Mouse (Mus musculus) left cerebral cortex, postnatal 10 days (tissue): Measurements from ENCODE around the gene Psme2. TPM values are rescaled to one million over a fixed set of nuclear protein-coding genes. Genes with fewer than 3 reads are reported as not detected.
A peak's percentile ranks its signal among the peaks of the same experiment; 100 is the strongest.

Source experiments
- DNase-seq, 2 experiments: peaks; one replicate each; pipeline ENCODE4 v3.0.0; 2021 to 2022; ENCODE audit warnings: low spot score in 2 of 2, mixed read lengths in 1 of 2; ENCODE audit errors: extremely low spot score in 1 of 2
- intact Hi-C: fragments of 180-260 bp; cut with DNase I; formaldehyde crosslinking; loops from one replicate; pipeline ENCODE4 v1.15.1; 2025
- total RNA-seq, 2 experiments: library from RNA; stranded (reverse); gene quantifications; 2 replicates each; pipeline ENCODE4 v1.2.3; 2021

The Psme2 gene
- total RNA-seq, 2 experiments from 2014 or later: 56.3 to 67.2 TPM

DNA sequence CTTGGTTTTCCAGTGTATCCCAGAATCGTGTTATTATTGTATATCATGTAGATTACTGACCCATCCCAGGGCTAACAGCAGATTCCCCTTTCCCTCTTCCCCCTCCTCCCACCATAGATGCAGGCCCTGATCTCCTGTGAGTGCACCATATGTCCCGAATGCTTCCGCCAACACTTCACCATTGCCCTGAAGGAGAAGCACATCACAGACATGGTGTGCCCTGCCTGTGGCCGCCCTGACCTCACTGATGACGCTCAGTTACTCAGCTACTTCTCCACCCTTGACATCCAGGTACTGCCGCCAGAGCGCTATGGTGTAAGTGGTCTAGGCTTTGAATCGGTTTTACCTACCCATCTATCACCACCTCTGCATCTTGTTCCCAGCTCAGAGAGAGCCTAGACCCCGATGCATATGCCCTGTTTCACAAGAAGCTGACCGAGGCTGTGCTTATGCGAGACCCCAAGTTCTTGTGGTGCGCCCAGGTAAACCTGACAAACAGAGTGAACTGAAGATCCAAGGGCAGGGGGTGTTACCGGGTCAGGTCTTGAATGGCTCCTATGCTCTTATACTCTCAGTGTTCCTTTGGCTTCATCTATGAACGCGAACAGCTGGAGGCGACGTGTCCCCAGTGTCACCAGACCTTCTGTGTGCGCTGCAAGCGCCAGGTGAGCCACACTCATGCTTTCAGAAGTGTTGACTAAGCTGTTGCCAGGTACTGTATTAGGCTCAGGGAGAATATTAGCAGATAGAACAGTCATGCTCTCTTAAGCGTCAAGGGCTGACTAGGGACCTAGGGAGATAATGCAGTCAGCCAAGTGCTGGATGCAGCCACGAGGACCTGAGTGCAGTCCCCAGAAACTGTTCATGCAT is 7.8 kb upstream of the Psme2 start:
- intact Hi-C loops: no loop called here
- no peak for DNase-seq

DNA sequence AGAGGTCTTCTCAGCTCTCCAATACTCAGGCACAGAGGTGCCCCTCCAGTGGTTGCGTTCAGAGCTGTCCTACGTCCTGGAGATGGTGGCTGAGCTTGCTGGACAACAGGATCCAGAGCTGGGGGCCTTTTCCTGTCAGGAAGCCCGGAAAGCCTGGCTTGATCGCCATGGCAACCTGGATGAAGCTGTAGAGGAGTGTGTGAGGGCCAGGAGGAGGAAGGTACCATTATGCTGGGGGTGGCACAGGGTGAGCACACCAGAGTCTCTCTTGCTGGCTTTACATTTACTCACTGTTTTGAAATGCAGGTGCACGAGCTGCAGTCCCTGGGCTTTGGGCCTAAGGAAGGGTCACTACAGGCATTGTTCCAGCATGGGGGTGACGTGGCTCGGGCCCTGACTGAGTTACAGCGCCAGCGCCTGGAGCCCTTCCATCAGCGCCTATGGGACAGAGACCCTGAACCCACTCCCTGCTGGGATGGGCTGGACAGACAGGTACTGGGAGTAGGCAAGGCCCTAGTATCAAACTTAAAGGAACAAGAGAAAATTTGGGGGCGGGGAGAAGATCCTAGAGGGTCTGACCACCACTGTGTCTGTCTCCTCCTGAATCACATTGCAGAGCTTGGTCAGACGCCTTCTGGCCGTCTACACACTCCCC is 5.2 kb upstream of the Psme2 start:
- intact Hi-C loops: no loop called here
- DNase-seq: peak in 1 of 2 experiments; percentile 66

DNA sequence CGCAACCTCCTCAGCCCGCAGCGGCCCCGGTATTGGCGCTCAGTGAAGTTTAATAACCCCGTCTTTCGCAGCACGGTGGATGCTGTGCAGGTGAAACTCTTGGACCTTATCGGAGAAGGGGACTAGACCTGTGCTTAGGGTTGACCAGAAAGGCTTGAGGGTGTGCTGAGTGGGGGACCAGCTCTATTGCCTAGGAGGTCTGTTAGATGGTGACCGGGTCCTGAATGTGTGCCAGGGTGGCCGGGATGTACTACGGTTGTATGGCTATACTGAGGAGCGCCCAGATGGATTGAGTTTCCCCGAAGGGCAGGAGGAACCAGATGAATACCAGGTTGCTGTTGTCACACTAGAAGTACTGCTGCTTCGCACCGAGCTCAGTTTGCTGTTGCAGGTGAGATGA is 1.3 kb upstream of the Psme2 start:
- peak in 1 of 2 experiments; percentile 45 for DNase-seq
- intact Hi-C loops: no loop called here

DNA sequence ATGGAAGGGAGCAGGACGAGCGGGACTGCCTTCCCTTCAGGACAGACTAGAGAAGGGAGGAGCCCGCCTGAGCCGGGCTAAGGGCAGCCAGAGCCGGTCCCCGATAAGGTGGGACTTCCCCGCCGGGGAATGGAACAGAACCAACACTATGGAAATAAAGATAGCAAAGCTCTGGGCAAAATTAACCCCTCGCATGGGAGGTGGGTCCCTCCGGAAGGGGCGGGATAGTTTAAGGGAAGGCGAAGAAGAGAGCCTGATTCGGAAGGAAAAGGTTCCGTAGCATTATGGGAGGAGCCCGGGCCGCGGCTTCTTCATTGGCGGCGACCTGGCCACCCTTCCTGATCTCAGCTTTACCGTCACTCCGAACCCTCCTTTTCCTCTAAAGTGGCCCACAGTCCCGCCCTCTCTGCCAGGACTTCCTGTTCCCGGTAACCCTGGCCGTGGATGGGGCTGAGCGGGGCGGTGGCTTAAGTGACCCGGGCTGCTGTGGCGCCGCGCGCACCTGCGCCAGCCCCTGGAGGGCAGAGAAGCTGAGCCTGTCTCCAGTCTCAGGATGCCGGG is 498 bp upstream of the Psme2 start, which contains the start of gene Rnf31:
TSS of gene Rnf31 (plus strand) at position 378 of the 561 bp plus-strand sequence.
- DNase-seq: peak; percentile 95 to 96
- intact Hi-C loops: no loop called here

DNA sequence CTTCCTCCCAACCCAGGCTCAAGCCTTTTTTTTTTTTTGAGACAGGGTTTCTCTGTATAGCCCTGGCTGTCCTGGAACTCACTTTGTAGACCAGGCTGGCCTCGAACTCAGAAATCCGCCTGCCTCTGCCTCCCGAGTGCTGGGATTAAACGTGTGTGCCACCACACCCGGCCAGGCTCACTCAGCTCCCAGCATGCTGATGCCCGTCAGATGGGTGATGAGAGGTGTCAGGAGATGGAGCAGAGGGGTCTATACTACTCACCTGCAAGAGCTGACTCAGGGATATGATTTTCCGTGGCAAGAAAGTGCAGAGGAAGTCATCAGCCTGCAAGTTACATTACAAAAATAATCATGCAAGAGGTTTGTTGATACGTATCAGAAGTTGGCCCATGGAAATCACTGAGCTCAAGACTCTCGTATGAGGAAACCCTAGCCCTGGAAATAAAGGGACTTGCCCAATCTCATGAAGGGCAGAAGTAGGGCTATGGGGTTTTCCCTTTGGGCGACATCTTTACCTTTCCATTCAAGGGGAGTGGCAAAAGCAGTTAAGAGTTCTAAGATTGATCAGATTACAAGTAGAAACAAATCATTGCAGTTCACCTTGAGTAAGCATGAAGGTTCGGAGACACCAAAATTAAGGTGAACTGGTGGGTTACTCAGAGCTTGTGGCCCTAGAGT is 1.0 kb downstream of the Psme2 start:
- DNase-seq: no peak
- intact Hi-C loops: no loop called here

DNA sequence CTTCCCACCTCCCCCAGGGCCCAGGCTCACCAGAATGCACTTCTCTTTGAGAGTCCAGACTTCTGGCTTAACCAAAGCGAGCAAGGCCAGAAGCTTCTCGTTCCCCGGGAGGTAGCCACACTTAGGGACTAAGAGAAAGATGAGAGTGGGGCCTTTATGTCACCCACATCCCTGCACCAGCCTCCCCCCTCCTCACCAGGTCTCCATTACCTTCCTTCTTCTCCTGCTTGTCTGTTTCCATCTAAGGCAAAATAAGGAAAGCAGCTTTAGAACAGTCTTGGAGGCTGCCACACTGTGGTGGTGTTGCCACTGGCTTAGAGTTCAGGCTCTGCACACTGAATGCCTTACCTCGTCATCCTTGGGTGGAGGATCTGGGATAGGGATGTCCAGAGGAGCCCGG is 1.6 kb downstream of the Psme2 start:
- DNase-seq: no peak
- intact Hi-C loops: no loop called here

DNA sequence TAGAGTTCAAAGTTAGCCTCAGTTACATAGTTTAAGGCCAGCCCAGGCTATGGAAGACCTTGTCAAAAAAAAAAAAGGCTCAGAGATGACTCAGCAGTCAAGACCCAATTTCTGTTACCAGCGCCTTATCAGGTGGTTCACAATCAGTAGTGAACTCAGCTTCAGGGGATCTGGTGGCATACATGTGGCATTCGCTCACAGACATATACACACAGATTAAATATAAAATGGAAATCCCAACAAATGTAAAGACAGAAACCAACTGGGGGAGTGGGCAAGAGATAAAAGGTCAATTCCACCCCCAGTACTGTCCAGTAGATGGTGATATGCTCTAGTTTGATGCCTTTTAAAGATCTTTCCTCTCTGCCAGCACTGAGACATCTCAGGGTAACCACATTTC is 4.8 kb downstream of the Psme2 start:
- DNase-seq: no peak
- intact Hi-C loops: no loop called here

DNA sequence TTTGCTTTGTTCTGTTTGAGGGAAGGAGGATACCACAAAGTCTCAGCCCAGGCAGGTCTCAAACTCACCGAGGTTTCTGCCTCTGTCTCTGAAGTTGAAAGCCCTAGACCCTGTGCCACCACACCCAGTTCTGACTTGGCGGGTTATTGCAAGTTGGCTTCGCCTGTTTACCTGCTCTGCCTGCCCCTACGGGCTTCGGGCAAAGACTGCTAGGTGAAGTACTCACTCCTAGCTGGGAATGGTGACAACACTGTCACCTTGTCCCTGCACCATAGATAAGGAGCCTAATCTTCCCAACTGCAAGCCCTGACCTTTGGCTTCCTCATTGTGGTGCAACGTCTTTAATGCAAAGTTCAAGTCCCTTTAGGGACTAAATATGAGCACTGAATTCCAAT is 5.3 kb downstream of the Psme2 start:
- DNase-seq: no peak
- intact Hi-C loops: no loop called here

DNA sequence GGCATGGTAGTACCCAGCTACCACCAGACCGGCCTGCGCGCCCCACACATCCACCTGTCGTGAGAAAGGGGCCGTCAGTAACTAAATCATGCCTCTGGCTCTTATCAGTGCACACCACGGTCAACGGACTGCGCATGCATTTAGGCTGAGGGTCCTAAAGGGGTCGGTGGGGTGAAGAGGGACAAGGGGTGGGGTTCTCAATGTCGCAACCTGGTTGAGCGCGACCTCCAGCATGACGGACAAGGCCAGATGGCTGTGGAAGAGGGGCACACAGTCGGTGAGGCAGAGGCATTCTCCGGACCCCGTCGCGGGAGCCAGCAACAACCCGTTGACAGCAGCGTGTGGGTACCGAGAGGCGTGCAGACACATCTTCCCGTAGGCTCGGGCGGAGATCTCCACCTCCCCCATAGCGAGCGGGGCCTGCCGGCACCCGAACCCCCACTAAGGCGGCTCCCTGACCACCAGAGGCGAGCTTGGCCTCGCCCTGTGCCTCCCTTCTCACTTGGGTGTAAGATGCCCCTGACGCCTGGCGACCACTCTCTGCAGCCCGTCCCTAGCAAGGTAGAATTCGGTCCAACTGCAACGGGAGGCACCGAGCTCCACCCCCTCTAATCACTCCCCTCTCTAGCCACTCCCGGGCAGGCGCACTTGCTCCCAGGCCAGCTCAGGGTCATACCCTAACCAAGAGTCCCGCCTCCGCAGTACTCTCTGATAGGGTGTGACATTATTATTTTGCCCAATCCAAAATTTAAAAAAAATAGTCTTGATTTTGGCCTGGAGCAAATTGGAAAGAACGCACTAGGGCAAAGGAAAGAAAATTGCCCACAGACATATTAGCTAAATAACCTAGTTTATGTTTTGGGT is 6.0 kb downstream of the Psme2 start, which contains the start of gene Emc9:
TSS of gene Emc9 (minus strand) at position 601 of the 864 bp plus-strand sequence.
- intact Hi-C loops: no loop called here
- DNase-seq: peak; percentile 38 to 83

DNA sequence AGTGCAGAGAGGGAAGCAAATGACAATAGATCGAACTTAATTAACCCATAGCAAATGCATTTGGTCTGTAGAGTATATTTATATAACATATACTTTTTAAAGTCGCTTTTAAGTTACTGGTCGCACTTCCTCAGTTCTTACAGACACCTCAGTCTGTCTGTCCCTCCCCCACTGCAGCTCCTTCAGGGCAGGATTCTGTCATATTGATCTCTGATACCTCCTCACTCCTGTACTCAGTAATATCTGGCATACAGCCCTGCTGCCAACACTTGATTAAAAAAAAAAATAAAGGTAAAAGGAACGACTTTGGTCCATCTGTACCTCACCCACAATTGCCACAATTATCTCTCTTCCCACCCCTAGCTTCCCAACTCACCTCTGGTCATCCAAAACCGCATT is 6.6 kb downstream of the Psme2 start:
- no peak for DNase-seq
- intact Hi-C loops: no loop called here

DNA sequence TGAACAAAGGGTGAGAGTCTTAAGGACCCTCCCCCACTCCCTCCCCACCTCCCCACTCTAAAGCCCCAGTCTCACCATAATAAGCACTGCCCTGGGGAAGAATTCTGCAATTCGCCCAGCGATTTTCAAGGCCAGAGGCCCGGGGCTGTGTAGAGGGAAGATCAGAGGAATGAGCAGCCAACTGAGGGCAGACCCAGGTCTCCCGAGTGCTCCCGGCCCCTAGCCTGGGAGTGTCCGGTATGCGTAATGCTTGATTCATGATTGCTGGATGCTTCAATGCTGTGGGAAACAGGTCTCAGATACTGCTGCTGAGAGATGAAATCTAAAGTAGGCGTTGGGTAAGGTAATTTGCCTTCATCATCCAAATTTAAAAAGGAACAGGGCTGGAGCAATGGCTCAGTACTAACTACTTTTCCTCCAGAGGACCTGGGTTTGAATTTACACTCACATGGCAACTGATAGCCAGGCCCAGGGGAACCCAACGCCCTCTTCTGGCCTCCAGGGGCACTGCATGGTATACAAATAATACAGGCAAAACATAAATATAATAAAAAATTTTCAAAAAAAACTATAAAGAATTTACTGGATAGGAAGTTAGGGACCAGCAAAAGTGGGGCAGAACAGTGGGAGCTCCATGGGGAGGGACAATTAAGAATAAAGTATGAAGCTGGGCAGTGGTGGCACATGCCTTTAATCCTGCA is 8.8 kb downstream of the Psme2 start:
- intact Hi-C loops: no loop called here
- no peak for DNase-seq

DNA sequence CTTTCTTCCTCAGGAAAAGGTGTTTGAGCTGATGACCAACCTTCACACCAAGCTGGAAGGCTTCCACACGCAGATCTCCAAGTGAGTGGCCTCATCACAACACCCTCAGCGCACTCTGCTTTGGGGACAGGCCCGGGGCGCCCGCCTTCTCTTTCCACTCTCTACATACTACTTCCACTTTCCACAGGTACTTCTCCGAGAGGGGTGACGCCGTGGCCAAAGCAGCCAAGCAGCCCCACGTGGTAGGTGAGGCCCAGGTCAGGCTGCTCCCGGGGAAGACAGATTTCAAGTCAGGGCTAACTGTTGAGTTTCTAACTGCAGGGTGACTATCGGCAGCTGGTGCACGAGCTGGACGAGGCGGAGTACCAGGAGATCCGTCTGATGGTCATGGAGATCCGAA is 10.2 kb downstream of the Psme2 start:
- DNase-seq: no peak
- intact Hi-C loops: no loop called here

DNA sequence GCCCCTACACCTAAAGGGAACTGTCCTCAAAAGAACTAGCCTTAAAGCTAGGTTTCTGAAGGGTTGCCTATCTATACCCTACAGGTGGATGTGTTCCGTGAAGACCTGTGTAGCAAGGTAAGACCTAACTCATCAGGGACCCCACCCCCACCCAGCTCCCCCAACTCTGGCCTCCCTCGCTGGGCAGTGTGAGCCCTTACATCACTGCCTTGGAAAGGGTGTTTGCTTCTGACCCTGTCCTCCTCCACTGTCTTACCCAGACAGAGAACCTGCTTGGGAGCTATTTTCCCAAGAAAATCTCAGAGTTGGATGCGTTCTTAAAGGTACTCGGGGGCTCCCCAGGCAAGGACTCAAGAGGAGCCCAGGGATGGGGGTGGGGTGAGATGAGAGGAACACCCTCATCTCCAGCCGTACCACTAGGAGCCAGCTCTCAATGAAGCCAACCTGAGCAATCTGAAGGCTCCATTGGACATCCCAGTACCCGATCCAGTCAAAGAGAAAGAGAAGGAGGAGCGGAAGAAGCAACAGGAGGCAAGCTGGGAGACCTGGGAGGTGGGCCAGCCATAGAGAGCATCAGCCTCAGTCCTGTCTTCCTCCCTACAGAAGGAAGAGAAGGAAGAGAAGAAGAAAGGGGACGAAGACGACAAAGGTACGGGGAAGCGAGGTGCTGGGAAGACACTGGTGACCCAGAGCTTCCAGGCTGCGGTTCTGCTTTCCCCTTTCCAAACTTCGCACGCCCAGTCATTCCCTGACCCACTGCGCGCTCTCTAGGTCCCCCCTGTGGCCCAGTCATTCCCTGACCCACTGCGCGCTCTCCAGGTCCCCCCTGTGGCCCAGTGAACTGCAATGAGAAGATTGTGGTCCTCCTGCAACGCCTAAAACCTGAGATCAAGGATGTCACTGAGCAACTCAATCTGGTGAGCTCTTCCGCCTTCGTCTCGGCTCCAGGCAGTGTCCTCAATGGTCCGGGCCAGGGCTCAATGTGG is 11.1 kb downstream of the Psme2 start:
- DNase-seq: no peak
- intact Hi-C loops: no loop called here

DNA sequence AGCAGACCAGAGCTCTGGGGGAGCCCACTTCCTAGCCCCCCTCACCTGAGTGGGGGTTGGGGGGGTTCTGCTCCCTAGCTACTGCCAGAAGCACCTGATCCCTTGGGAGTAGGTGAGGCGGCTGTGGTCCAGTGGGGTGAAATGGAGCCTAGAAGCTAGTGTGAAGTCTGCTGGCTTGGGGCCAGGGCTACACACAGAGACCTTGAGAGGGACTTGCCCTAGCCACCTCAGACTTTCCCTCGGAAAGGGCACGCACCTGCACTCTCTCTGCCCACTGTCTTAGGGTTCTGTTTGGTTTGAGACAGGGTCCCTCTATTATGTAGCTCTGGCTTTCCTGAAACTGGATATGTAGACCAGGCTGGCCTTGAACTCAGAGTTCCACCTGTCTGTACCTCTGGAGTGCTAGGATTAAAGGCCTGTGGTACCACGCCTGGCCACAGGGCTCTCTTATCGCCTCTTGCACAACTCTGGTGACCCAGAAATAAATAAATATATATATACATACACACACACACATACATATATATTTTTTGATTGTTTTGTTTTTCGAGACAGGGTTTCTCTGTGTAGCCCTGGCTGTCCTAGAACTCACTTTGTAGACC is 12.1 kb downstream of the Psme2 start:
- peak in 1 of 2 experiments; percentile 73 for DNase-seq
- intact Hi-C loops: no loop called here

DNA sequence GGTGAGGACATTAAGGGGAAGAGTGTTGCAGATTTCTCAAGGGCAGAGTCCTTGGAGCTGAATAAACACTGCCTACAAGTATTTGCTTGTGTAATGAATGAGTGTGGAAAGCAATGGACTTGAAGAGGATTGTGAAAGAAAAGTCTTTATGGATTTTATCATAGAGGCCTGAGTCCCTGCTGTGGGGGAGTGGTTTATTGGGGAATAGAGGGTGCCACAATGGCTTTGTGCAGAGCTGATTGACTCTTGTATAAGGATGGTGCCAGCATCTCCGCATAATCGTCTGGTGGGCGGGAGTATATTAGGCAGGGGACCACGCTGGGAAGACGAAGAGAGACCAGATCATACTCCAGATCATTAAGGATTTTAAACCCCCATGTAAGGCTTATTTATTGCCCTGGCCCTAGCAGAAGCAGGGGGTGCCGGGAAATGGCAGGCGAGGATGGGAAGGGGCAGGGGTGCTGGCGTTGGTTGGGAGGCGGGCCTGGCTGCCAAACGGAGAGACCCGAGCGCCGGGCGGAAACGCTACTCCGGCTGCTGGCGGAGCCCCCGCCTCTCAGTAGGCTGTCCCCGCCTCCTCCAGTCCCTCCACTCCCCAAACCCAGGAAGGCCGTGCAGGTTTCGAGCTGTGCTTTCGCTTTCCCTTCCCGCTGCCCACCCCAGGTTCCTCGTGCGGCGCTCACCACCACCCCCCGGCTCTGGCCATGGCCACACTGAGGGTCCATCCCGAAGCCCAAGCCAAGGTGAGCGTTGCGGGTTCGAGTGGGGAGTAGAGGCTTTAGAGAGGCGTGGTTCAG is 12.8 kb downstream of the Psme2 start, which contains the start of gene Psme1:
TSS of gene Psme1 (plus strand) at position 253 of the 797 bp plus-strand sequence.
- intact Hi-C loops: no loop called here
- DNase-seq: peak; percentile 68 to 92

DNA sequence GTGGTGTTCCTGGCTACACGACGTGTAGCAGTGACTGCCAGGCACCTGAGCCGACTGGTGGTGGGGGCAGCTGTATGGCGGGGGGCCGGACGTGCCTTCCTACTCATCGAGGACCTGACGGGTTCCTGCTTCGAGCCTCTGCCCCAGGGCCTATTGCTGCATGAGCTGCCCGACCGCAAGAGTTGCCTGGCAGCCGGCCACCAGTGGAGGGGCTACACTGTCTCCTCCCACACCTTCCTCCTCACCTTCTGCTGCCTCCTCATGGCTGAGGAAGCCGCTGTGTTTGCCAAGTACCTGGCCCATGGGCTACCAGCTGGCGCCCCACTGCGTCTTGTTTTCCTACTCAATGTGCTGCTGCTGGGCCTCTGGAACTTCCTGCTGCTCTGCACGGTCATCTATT is 14.5 kb downstream of the Psme2 start:
- intact Hi-C loops: no loop called here
- peak in 1 of 2 experiments; percentile 64 for DNase-seq
